Mouse (Mus musculus): ENCODE measurements around the gene Sema3f. TPM values are rescaled to one million over a fixed set of nuclear protein-coding genes. Genes with fewer than 3 reads are reported as not detected.

The Sema3f gene
- total and polyA plus RNA-seq, 2 experiments from 2014 or later = 2.7 to 59.5 TPM

GRCm38 (mm10) chr9:107659961-107660360 lies 50.3 kb downstream of the Sema3f start:
- H3K36me3 ChIP-seq (replicated peaks; ENCODE audit: control insufficient read depth, insufficient read depth, low read length) = no peaks in the 10 kb centered on the region
- no peak overlapping the region for H3K4me2 ChIP-seq (ENCODE audit: low read depth, low read length)
- DNase-seq (ENCODE audit: low spot score) = no peak
- 0 out of 2 replicates have a peak, but pooled peaks cover 2% of the 10 kb centered on the region for H3K27me3 ChIP-seq (ENCODE audit: control insufficient read depth, insufficient read depth, low read length)
- WGBS = 78% methylated on average over 3 of the region's 3 CpGs
- TF ChIP-seq EP300 (IDR thresholded peaks at IDR 0.05; ENCODE audit: low read depth) (no peak), CTCF (IDR thresholded peaks at IDR 0.05; ENCODE audit: low read depth) (no peak)
- H3K9me3 ChIP-seq (replicated peaks; ENCODE audit: control insufficient read depth, low read length) = no peaks in the 10 kb centered on the region
- H3K4me1 ChIP-seq (ENCODE audit: control insufficient read depth, insufficient read depth) = no peaks in the 10 kb centered on the region
- ATAC-seq (ENCODE audit: insufficient read depth, low read depth) = no peak
- no peak overlapping the region for H3K9ac ChIP-seq (replicated peaks; ENCODE audit: low read depth, low read length)
- no peak overlapping the region for H3K4me3 ChIP-seq (ENCODE audit: low read depth, low read length)
- H3K27ac ChIP-seq (ENCODE audit: low read depth) = no peak overlapping the region

GRCm38 (mm10) chr9:107659551-107659950 lies 50.7 kb downstream of the Sema3f start:
- Histone ChIP-seq H3K27me3 (ENCODE audit: control insufficient read depth, insufficient read depth, low read length) (no peaks in the 10 kb centered on the region), H3K36me3 (replicated peaks; ENCODE audit: control insufficient read depth, insufficient read depth, low read length) (no peaks in the 10 kb centered on the region), H3K9me3 (replicated peaks; ENCODE audit: control insufficient read depth, low read length) (no peaks in the 10 kb centered on the region), H3K4me1 (ENCODE audit: control insufficient read depth, insufficient read depth) (no peaks in the 10 kb centered on the region), H3K4me2 (ENCODE audit: low read depth, low read length) (no peak overlapping the region), H3K27ac (ENCODE audit: low read depth) (no peak overlapping the region), H3K4me3 (ENCODE audit: low read depth, low read length) (no peak overlapping the region), H3K9ac (replicated peaks; ENCODE audit: low read depth, low read length) (no peak overlapping the region)
- DNase-seq (ENCODE audit: low spot score) (no peak), ATAC-seq (ENCODE audit: insufficient read depth, low read depth) (no peak)
- TF ChIP-seq EP300 (IDR thresholded peaks at IDR 0.05; ENCODE audit: low read depth) = no peak
- no peak for TF ChIP-seq CTCF (IDR thresholded peaks at IDR 0.05; ENCODE audit: low read depth)
- WGBS = 82% methylated on average over 9 of the region's 10 CpGs

- H3K36me3 ChIP-seq (replicated peaks; ENCODE audit: control insufficient read depth, insufficient read depth, low read length) = no peaks in the 10 kb centered on the region
- no peak for TF ChIP-seq EP300 (IDR thresholded peaks at IDR 0.05; ENCODE audit: low read depth)
- no peak for TF ChIP-seq CTCF (IDR thresholded peaks at IDR 0.05; ENCODE audit: low read depth)
- ATAC-seq (ENCODE audit: insufficient read depth, low read depth) (no peak), DNase-seq (ENCODE audit: low spot score) (no peak)
- no peaks in the 10 kb centered on the region for H3K9me3 ChIP-seq (replicated peaks; ENCODE audit: control insufficient read depth, low read length)
- H3K4me2 ChIP-seq (ENCODE audit: low read depth, low read length) = no peak overlapping the region
- no peak overlapping the region for H3K27ac ChIP-seq (ENCODE audit: low read depth)
- no peak overlapping the region for H3K9ac ChIP-seq (replicated peaks; ENCODE audit: low read depth, low read length)
- H3K27me3 ChIP-seq (ENCODE audit: control insufficient read depth, insufficient read depth, low read length) = no peaks in the 10 kb centered on the region
- 81% methylated on average over 6 of the region's 6 CpGs for WGBS
- H3K4me1 ChIP-seq (ENCODE audit: control insufficient read depth, insufficient read depth) = no peaks in the 10 kb centered on the region
- no peak overlapping the region for H3K4me3 ChIP-seq (ENCODE audit: low read depth, low read length)
These were observed 52.2 kb downstream of the Sema3f start for GRCm38 (mm10) chr9:107658096-107658495.

- Histone ChIP-seq H3K9ac (replicated peaks; ENCODE audit: low read depth, low read length) (no peak overlapping the region), H3K27ac (ENCODE audit: low read depth) (no peak overlapping the region), H3K9me3 (replicated peaks; ENCODE audit: control insufficient read depth, low read length) (no peaks in the 10 kb centered on the region), H3K4me1 (ENCODE audit: control insufficient read depth, insufficient read depth) (no peaks in the 10 kb centered on the region), H3K4me2 (ENCODE audit: low read depth, low read length) (no peak overlapping the region), H3K36me3 (replicated peaks; ENCODE audit: control insufficient read depth, insufficient read depth, low read length) (no peaks in the 10 kb centered on the region), H3K4me3 (ENCODE audit: low read depth, low read length) (no peak overlapping the region), H3K27me3 (ENCODE audit: control insufficient read depth, insufficient read depth, low read length) (no peaks in the 10 kb centered on the region)
- TF ChIP-seq CTCF (IDR thresholded peaks at IDR 0.05; ENCODE audit: low read depth) (no peak), EP300 (IDR thresholded peaks at IDR 0.05; ENCODE audit: low read depth) (no peak)
- DNase-seq (ENCODE audit: low spot score) (no peak), ATAC-seq (ENCODE audit: insufficient read depth, low read depth) (no peak)
- 82% methylated on average over 5 of the region's 5 CpGs for WGBS
These were observed 53.1 kb downstream of the Sema3f start for GRCm38 (mm10) chr9:107657144-107657543.

GRCm38 (mm10) chr9:107654585-107654984 lies 55.7 kb downstream of the Sema3f start:
- Histone ChIP-seq H3K9ac (replicated peaks; ENCODE audit: low read depth, low read length) (no peak overlapping the region), H3K4me3 (ENCODE audit: low read depth, low read length) (no peak overlapping the region), H3K9me3 (replicated peaks; ENCODE audit: control insufficient read depth, low read length) (no peaks in the 10 kb centered on the region), H3K4me1 (ENCODE audit: control insufficient read depth, insufficient read depth) (no peaks in the 10 kb centered on the region), H3K4me2 (ENCODE audit: low read depth, low read length) (no peak overlapping the region), H3K36me3 (replicated peaks; ENCODE audit: control insufficient read depth, insufficient read depth, low read length) (no peaks in the 10 kb centered on the region), H3K27me3 (ENCODE audit: control insufficient read depth, insufficient read depth, low read length) (no peaks in the 10 kb centered on the region), H3K27ac (ENCODE audit: low read depth) (no peak overlapping the region)
- TF ChIP-seq EP300 (IDR thresholded peaks at IDR 0.05; ENCODE audit: low read depth) = no peak
- no peak for TF ChIP-seq CTCF (IDR thresholded peaks at IDR 0.05; ENCODE audit: low read depth)
- no peak for DNase-seq (ENCODE audit: low spot score)
- ATAC-seq (ENCODE audit: insufficient read depth, low read depth) = no peak
- 81% methylated on average over 4 of the region's 4 CpGs for WGBS

GRCm38 (mm10) chr9:107653474-107653873 lies 56.8 kb downstream of the Sema3f start:
- no peak for DNase-seq (ENCODE audit: low spot score)
- H3K36me3 ChIP-seq (replicated peaks; ENCODE audit: control insufficient read depth, insufficient read depth, low read length) = no peaks in the 10 kb centered on the region
- H3K27ac ChIP-seq (ENCODE audit: low read depth) = no peak overlapping the region
- H3K4me1 ChIP-seq (ENCODE audit: control insufficient read depth, insufficient read depth) = no peaks in the 10 kb centered on the region
- H3K9me3 ChIP-seq (replicated peaks; ENCODE audit: control insufficient read depth, low read length) = no peaks in the 10 kb centered on the region
- 79% methylated on average over 2 of the region's 2 CpGs for WGBS
- no peak overlapping the region for H3K4me3 ChIP-seq (ENCODE audit: low read depth, low read length)
- H3K4me2 ChIP-seq (ENCODE audit: low read depth, low read length) = no peak overlapping the region
- H3K27me3 ChIP-seq (ENCODE audit: control insufficient read depth, insufficient read depth, low read length) = no peaks in the 10 kb centered on the region
- H3K9ac ChIP-seq (replicated peaks; ENCODE audit: low read depth, low read length) = no peak overlapping the region
- no peak for TF ChIP-seq EP300 (IDR thresholded peaks at IDR 0.05; ENCODE audit: low read depth)
- TF ChIP-seq CTCF (IDR thresholded peaks at IDR 0.05; ENCODE audit: low read depth) = no peak
- ATAC-seq (ENCODE audit: insufficient read depth, low read depth) = no peak
